Mouse (Mus musculus): ENCODE measurements at regions not wholly inside any gene's neighbourhood (a gene's known extent, or its start where the extent isn't known, plus 50 kb on each side); places are given as distances from the start of the nearest gene placed in this dataset.

DNA sequence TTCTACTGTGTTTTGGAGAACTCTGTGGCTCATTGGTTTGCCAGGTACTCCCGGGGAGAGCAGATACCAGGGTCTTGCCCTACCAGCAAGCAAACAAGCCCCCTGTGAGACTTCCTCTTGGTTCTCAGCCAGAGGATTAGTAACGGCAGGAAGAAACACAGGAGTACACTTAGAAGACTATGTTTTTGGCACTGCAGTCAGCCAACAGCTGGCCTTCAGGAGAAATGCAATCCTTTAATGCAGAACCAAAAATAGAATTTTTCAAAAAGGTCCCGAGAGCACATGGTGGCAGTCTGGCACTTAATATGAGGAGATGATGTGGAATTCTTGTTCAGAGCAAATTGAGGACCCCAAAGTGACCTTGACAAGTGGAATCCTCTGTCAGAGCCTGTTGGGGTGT lies 189.8 kb downstream of the Faxc start:
- no peak overlapping the region for H3K4me3 ChIP-seq (ENCODE audit: low read depth, low read length)
- H3K36me3 ChIP-seq (ENCODE audit: control insufficient read depth, insufficient read depth, low read length) = no peaks in the 10 kb centered on the region
- ATAC-seq (replicated peaks; ENCODE audit: low FRiP score, low TSS enrichment, low read depth) (no peak), DNase-seq (ENCODE audit: low spot score) (no peak)
- H3K4me1 ChIP-seq (replicated peaks; ENCODE audit: control insufficient read depth, insufficient read depth, low read length) = no peaks in the 10 kb centered on the region
- H3K27ac ChIP-seq (ENCODE audit: low read depth) = no peak overlapping the region
- H3K9ac ChIP-seq (ENCODE audit: low read length) = no peak overlapping the region
- no peak overlapping the region for H3K4me2 ChIP-seq (ENCODE audit: low read length)
- H3K9me3 ChIP-seq (ENCODE audit: control insufficient read depth, low read length) = no peaks in the 10 kb centered on the region
- 26% methylated on average over 3 of the region's 3 CpGs for WGBS
- H3K27me3 ChIP-seq (replicated peaks; ENCODE audit: control insufficient read depth, insufficient read depth, low read length) = no peaks in the 10 kb centered on the region

- Histone ChIP-seq H3K36me3 (ENCODE audit: control insufficient read depth, insufficient read depth, low read length) (no peaks in the 10 kb centered on the region), H3K4me3 (ENCODE audit: low read depth, low read length) (no peak overlapping the region), H3K9ac (ENCODE audit: low read length) (no peak overlapping the region), H3K27ac (ENCODE audit: low read depth) (no peak overlapping the region), H3K9me3 (ENCODE audit: control insufficient read depth, low read length) (no peaks in the 10 kb centered on the region), H3K27me3 (replicated peaks; ENCODE audit: control insufficient read depth, insufficient read depth, low read length) (no peaks in the 10 kb centered on the region), H3K4me1 (replicated peaks; ENCODE audit: control insufficient read depth, insufficient read depth, low read length) (no peaks in the 10 kb centered on the region), H3K4me2 (ENCODE audit: low read length) (no peak overlapping the region)
- WGBS = 65% methylated on average over 2 of the region's 2 CpGs
- no peak for DNase-seq (ENCODE audit: low spot score)
- no peak for ATAC-seq (replicated peaks; ENCODE audit: low FRiP score, low TSS enrichment, low read depth)
Observed at GRCm38 (mm10) chr4:22121397-22121796, 190.3 kb downstream of the Faxc start.

- no peak for DNase-seq (ENCODE audit: low spot score)
- Histone ChIP-seq H3K4me1 (replicated peaks; ENCODE audit: control insufficient read depth, insufficient read depth, low read length) (no peaks in the 10 kb centered on the region), H3K4me3 (ENCODE audit: low read depth, low read length) (no peak overlapping the region), H3K9me3 (ENCODE audit: control insufficient read depth, low read length) (no peaks in the 10 kb centered on the region), H3K4me2 (ENCODE audit: low read length) (no peak overlapping the region), H3K27ac (ENCODE audit: low read depth) (no peak overlapping the region), H3K36me3 (ENCODE audit: control insufficient read depth, insufficient read depth, low read length) (no peaks in the 10 kb centered on the region), H3K9ac (ENCODE audit: low read length) (no peak overlapping the region), H3K27me3 (replicated peaks; ENCODE audit: control insufficient read depth, insufficient read depth, low read length) (no peaks in the 10 kb centered on the region)
- no peak for ATAC-seq (replicated peaks; ENCODE audit: low FRiP score, low TSS enrichment, low read depth)
- 91% methylated on average over 6 of the region's 6 CpGs for WGBS
Observed at GRCm38 (mm10) chr4:22124836-22125235, 193.7 kb downstream of the Faxc start.

GRCm38 (mm10) chr4:22130511-22130910 lies 199.4 kb downstream of the Faxc start:
- H3K4me3 ChIP-seq (ENCODE audit: low read depth, low read length) = no peak overlapping the region
- no peak for ATAC-seq (replicated peaks; ENCODE audit: low FRiP score, low TSS enrichment, low read depth)
- 66% methylated on average over 8 of the region's 8 CpGs for WGBS

GRCm38 (mm10) chr4:22131751-22132736 lies 200.9 kb downstream of the Faxc start:
- ATAC-seq (replicated peaks; ENCODE audit: low FRiP score, low TSS enrichment, low read depth) (peak; percentile 72), DNase-seq (ENCODE audit: low spot score) (no peak)
- H3K4me3 ChIP-seq (ENCODE audit: low read depth, low read length) = no peak overlapping the region
- no peaks in the 10 kb centered on the region for H3K4me1 ChIP-seq (replicated peaks; ENCODE audit: control insufficient read depth, insufficient read depth, low read length)
- no peaks in the 10 kb centered on the region for H3K36me3 ChIP-seq (ENCODE audit: control insufficient read depth, insufficient read depth, low read length)
- no peak overlapping the region for H3K27ac ChIP-seq (ENCODE audit: low read depth)
- 73% methylated on average over 13 of the region's 13 CpGs for WGBS
- H3K27me3 ChIP-seq (replicated peaks; ENCODE audit: control insufficient read depth, insufficient read depth, low read length) = no peaks in the 10 kb centered on the region
- H3K9me3 ChIP-seq (ENCODE audit: control insufficient read depth, low read length) = no peaks in the 10 kb centered on the region
- H3K4me2 ChIP-seq (ENCODE audit: low read length) = no peak overlapping the region
- H3K9ac ChIP-seq (ENCODE audit: low read length) = no peak overlapping the region

More at GRCm38 (mm10) chr4:22130511-22130910, 199.4 kb downstream of the Faxc start:
- Histone ChIP-seq H3K4me1 (replicated peaks; ENCODE audit: control insufficient read depth, insufficient read depth, low read length) (no peaks in the 10 kb centered on the region), H3K36me3 (ENCODE audit: control insufficient read depth, insufficient read depth, low read length) (no peaks in the 10 kb centered on the region), H3K9me3 (ENCODE audit: control insufficient read depth, low read length) (no peaks in the 10 kb centered on the region), H3K4me2 (ENCODE audit: low read length) (no peak overlapping the region), H3K27ac (ENCODE audit: low read depth) (no peak overlapping the region), H3K27me3 (replicated peaks; ENCODE audit: control insufficient read depth, insufficient read depth, low read length) (no peaks in the 10 kb centered on the region), H3K9ac (ENCODE audit: low read length) (no peak overlapping the region)
- DNase-seq (ENCODE audit: low spot score) = no peak

GRCm38 (mm10) chr4:22133547-22134495 lies 202.7 kb downstream of the Faxc start:
- no peak for DNase-seq (ENCODE audit: low spot score)
- Histone ChIP-seq H3K27me3 (replicated peaks; ENCODE audit: control insufficient read depth, insufficient read depth, low read length) (no peaks in the 10 kb centered on the region), H3K9me3 (ENCODE audit: control insufficient read depth, low read length) (no peaks in the 10 kb centered on the region), H3K4me1 (replicated peaks; ENCODE audit: control insufficient read depth, insufficient read depth, low read length) (no peaks in the 10 kb centered on the region), H3K9ac (ENCODE audit: low read length) (no peak overlapping the region), H3K4me2 (ENCODE audit: low read length) (no peak overlapping the region), H3K36me3 (ENCODE audit: control insufficient read depth, insufficient read depth, low read length) (no peaks in the 10 kb centered on the region), H3K4me3 (ENCODE audit: low read depth, low read length) (no peak overlapping the region), H3K27ac (ENCODE audit: low read depth) (no peak overlapping the region)
- WGBS = 50% methylated on average over 14 of the region's 14 CpGs
- ATAC-seq (replicated peaks; ENCODE audit: low FRiP score, low TSS enrichment, low read depth) = peak; percentile 74; the same call in 1 of the 2 replicates

DNA sequence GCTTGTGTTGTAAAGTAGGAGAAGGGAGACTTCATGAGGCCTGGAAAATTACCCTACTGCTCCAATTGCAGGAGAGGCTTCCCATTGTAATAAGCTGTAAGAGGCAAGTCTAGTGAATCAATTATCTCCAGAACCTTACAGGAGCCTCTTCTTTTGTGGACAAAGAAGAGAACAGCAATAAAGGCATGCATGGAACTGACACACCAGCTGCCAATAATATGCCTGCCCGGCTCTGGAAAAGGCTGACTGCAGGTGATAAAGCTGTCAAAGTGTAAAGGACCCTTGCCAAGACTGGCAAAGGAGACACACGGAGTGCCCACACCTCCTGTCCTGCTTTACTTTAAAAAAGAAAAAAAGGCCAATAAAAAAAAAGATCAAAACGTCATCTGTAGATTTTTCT lies 209.0 kb downstream of the Faxc start:
- no peaks in the 10 kb centered on the region for H3K4me1 ChIP-seq (replicated peaks; ENCODE audit: control insufficient read depth, insufficient read depth, low read length)
- no peaks in the 10 kb centered on the region for H3K9me3 ChIP-seq (ENCODE audit: control insufficient read depth, low read length)
- H3K4me2 ChIP-seq (ENCODE audit: low read length) = no peak overlapping the region
- no peaks in the 10 kb centered on the region for H3K27me3 ChIP-seq (replicated peaks; ENCODE audit: control insufficient read depth, insufficient read depth, low read length)
- H3K4me3 ChIP-seq (ENCODE audit: low read depth, low read length) = no peak overlapping the region
- H3K36me3 ChIP-seq (ENCODE audit: control insufficient read depth, insufficient read depth, low read length) = no peaks in the 10 kb centered on the region
- ATAC-seq (replicated peaks; ENCODE audit: low FRiP score, low TSS enrichment, low read depth) (no peak), DNase-seq (ENCODE audit: low spot score) (no peak)
- H3K27ac ChIP-seq (ENCODE audit: low read depth) = no peak overlapping the region
- 56% methylated on average over 3 of the region's 3 CpGs for WGBS
- no peak overlapping the region for H3K9ac ChIP-seq (ENCODE audit: low read length)

GRCm38 (mm10) chr4:22143546-22143945 lies 212.4 kb downstream of the Faxc start:
- WGBS = 85% methylated on average over 1 of the region's 1 CpGs
- no peak for ATAC-seq (replicated peaks; ENCODE audit: low FRiP score, low TSS enrichment, low read depth)

More at GRCm38 (mm10) chr4:22143546-22143945, 212.4 kb downstream of the Faxc start:
- H3K27ac ChIP-seq (ENCODE audit: low read depth) = no peak overlapping the region
- H3K27me3 ChIP-seq (replicated peaks; ENCODE audit: control insufficient read depth, insufficient read depth, low read length) = no peaks in the 10 kb centered on the region
- DNase-seq (ENCODE audit: low spot score) = no peak
- no peaks in the 10 kb centered on the region for H3K9me3 ChIP-seq (ENCODE audit: control insufficient read depth, low read length)
- no peak overlapping the region for H3K9ac ChIP-seq (ENCODE audit: low read length)
- no peak overlapping the region for H3K4me3 ChIP-seq (ENCODE audit: low read depth, low read length)
- no peaks in the 10 kb centered on the region for H3K36me3 ChIP-seq (ENCODE audit: control insufficient read depth, insufficient read depth, low read length)
- no peak overlapping the region for H3K4me2 ChIP-seq (ENCODE audit: low read length)
- H3K4me1 ChIP-seq (replicated peaks; ENCODE audit: control insufficient read depth, insufficient read depth, low read length) = peaks cover 8% of the 10 kb centered on the region; the same call in 1 of the 2 replicates
